Mouse (Mus musculus) heart, embryonic 12.5 days (tissue): ENCODE data around the gene Btnl6. TPM values are rescaled to one million over a fixed set of nuclear protein-coding genes. Genes with fewer than 3 reads are reported as not detected.

Experiments used
- polyA plus RNA-seq: library from polyadenylated mRNA; unstranded; fragments of >200 nt; fragmentation: Nextera tagmentation; extraction: Ambion mirVana; gene quantifications from 2 replicates; pipeline ENCODE4 v1.2.1, GENCODE M21; 2016

Gene Btnl6
- polyA plus RNA-seq, 1 experiment from 2014 or later = not detected

Other genes with a start within 250 kb of the Btnl6 start
- 0.20 and 0.33 TPM in 2 replicates for gene H2-Aa, start 229.5 kb downstream of the Btnl6 start, polyA plus RNA-seq
- gene H2-Eb1, start 211.5 kb downstream of the Btnl6 start, polyA plus RNA-seq = 1.4 and 2.6 TPM in 2 replicates
- gene H2-Eb2, start 191.7 kb downstream of the Btnl6 start, polyA plus RNA-seq = not detected in 2 replicates
- 0.09 TPM in 1 of 2 replicates, not detected in the other for gene Btnl2, start 162.5 kb downstream of the Btnl6 start, polyA plus RNA-seq
- not detected in 2 replicates for gene Btnl1, start 140.2 kb downstream of the Btnl6 start, polyA plus RNA-seq
- gene BC051142, start 118.5 kb downstream of the Btnl6 start, polyA plus RNA-seq = not detected in 2 replicates
- not detected in 2 replicates for gene Btnl4, start 40.0 kb downstream of the Btnl6 start, polyA plus RNA-seq
- gene Notch4, start 46.9 kb upstream of the Btnl6 start, polyA plus RNA-seq = 5.7 and 6.5 TPM in 2 replicates
- 4.4 and 4.6 TPM in 2 replicates for gene Gpsm3, start 72.5 kb upstream of the Btnl6 start, polyA plus RNA-seq
- gene Pbx2, start 73.9 kb upstream of the Btnl6 start, polyA plus RNA-seq = 13.0 and 13.2 TPM in 2 replicates
- 3.8 TPM in 2 replicates for gene Ager, start 80.5 kb upstream of the Btnl6 start, polyA plus RNA-seq
- gene Rnf5, start 86.3 kb upstream of the Btnl6 start, polyA plus RNA-seq = 123 and 126 TPM in 2 replicates
- 52.5 and 52.8 TPM in 2 replicates for gene Agpat1, start 86.9 kb upstream of the Btnl6 start, polyA plus RNA-seq
- gene Egfl8, start 98.6 kb upstream of the Btnl6 start, polyA plus RNA-seq = 0.30 and 0.57 TPM in 2 replicates
- gene Ppt2, start 111.2 kb upstream of the Btnl6 start, polyA plus RNA-seq = 28.9 TPM in 2 replicates
- gene Prrt1, start 112.2 kb upstream of the Btnl6 start, polyA plus RNA-seq = 0.17 TPM in 1 of 2 replicates, not detected in the other
- gene Fkbpl, start 127.4 kb upstream of the Btnl6 start, polyA plus RNA-seq = 10.2 and 11.1 TPM in 2 replicates
- gene Atf6b, start 129.8 kb upstream of the Btnl6 start, polyA plus RNA-seq = 63.2 and 67.0 TPM in 2 replicates
- gene Tnxb, start 153.2 kb upstream of the Btnl6 start, polyA plus RNA-seq = 0.77 and 0.98 TPM in 2 replicates
- 0.15 TPM in 1 of 2 replicates, not detected in the other for gene C4b, start 226.5 kb upstream of the Btnl6 start, polyA plus RNA-seq